Mouse (Mus musculus): ENCODE results near the gene Irak3.

DNA sequence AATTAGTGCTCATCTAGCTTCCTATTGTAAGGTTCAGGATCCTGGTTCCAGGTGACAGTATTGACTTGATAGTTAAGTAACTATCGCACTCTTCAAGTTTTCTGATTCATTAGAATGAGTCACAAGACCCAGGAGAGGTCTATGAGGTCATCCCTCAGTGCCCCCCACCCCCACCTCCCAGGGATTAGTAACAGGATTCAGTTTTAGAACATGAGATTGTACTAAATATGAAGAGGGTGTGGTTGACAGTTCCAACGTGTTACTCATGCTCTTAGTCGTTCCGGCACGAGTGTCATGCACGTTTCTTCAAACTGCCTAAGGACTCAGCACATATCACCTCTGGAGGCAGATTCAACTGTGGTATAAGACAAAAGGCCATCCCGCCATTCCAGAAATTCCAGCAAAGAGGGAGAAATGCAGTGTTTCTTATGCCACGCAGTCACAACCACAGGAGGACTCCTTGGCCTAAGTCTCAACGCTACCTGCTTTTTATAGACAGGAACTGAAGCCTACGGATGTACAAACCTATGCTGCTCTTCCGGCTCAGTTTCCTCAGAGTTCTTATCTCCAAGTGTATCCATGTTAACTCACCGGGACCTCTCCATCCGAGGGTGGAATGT, 2.8 kb upstream of the Irak3 start:
- no peak for TF ChIP-seq ZC3H11A (IDR thresholded peaks at IDR 0.05; ENCODE audit: borderline replicate concordance, low read depth, low read length)
- TF ChIP-seq HCFC1 (IDR thresholded peaks at IDR 0.05; ENCODE audit: borderline replicate concordance, insufficient read depth, low read length) = no peak
- TF ChIP-seq MAFK (IDR thresholded peaks at IDR 0.05; ENCODE audit: insufficient read depth, low read depth, low read length) = no peak
